Mouse (Mus musculus) hindbrain, embryonic 12.5 days (tissue): ENCODE results near the gene Il1r1. TPM values are rescaled to one million over a fixed set of nuclear protein-coding genes. Genes with fewer than 3 reads are reported as not detected.

ENCODE experiments used
- ATAC-seq: fragments of 200-750 bp; cut with Nextera tagmentation; 2 replicates; pipeline ENCODE4 v1.8.0; 2017; ENCODE audit warnings: moderate TSS enrichment; ENCODE audit not compliant: low FRiP score
- H3K27ac ChIP-seq: fragments of 300-500 bp; sonication (generic); 2 replicates; pipeline ENCODE4 v1.5.1; 2016; ENCODE audit warnings: mild to moderate bottlenecking
- H3K27me3 ChIP-seq: fragments of 300-500 bp; sonication (generic); 2 replicates; pipeline ENCODE4 v1.6.1; 2016; ENCODE audit warnings: mild to moderate bottlenecking
- H3K36me3 ChIP-seq: fragments of 300-500 bp; sonication (generic); 2 replicates; pipeline ENCODE4 v1.6.1; 2016; ENCODE audit warnings: mild to moderate bottlenecking
- H3K4me1 ChIP-seq: fragments of 300-500 bp; sonication (generic); 2 replicates; pipeline ENCODE4 v1.6.1; 2016
- H3K4me2 ChIP-seq: fragments of 300-500 bp; sonication (generic); replicated peaks from 2 replicates; pipeline ENCODE4 v1.6.1; 2016; ENCODE audit warnings: mild to moderate bottlenecking
- H3K4me3 ChIP-seq: fragments of 300-500 bp; sonication (generic); 2 replicates; pipeline ENCODE4 v1.5.1; 2016; ENCODE audit warnings: mild to moderate bottlenecking
- H3K9ac ChIP-seq: fragments of 300-500 bp; sonication (generic); 2 replicates; pipeline ENCODE4 v1.6.1; 2016; ENCODE audit warnings: mild to moderate bottlenecking, moderate library complexity
- H3K9me3 ChIP-seq: fragments of 300-500 bp; sonication (generic); replicated peaks from 2 replicates; pipeline ENCODE4 v1.6.1; 2016; ENCODE audit warnings: mild to moderate bottlenecking
- WGBS: fragments of 180-500 bp; shearing (Covaris S2); methylation state at CpG from one replicate; pipeline ENCODE4 v1.1.7; 2016; 5-methylcytosine and 5-hydroxymethylcytosine counted together
- polyA plus RNA-seq: library from polyadenylated mRNA; unstranded; fragments of >200 nt; fragmentation: Nextera tagmentation; extraction: Ambion mirVana; gene quantifications from 2 replicates; pipeline ENCODE4 v1.2.1, GENCODE M21; 2016

Gene Il1r1
- polyA plus RNA-seq, 1 experiment from 2014 or later, result 1.4 TPM

DNA sequence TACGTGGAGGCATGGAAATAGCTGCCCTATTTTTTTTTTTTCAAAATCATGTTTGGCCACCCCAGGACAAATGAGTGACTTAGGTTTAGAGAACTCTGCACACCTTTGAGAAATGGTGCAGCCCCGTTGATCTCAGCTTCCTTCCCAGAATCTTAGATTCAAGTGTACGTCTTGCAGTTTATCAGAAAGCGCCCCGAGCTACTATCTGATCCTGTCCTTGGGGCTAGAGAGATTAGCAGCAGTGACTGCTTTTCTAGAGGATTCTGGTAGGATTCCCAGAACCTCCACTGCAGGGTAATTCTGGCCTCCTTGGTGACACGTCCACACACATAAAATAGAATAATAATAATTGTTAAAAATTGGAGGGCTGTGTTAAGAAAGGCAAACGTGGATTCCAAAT lies 136.1 kb downstream of the Il1r1 start:
- H3K4me1 ChIP-seq, result peaks cover 12% of the 10 kb centered on the region
- H3K9ac ChIP-seq, result no peak overlapping the region
- H3K4me2 ChIP-seq, result no peak overlapping the region
- H3K27ac ChIP-seq, result no peak overlapping the region
- no peak for ATAC-seq
- no peaks in the 10 kb centered on the region for H3K9me3 ChIP-seq
- H3K27me3 ChIP-seq, result no peaks in the 10 kb centered on the region; the same call in 1 of the 2 replicates
- WGBS, result 75% methylated on average over 7 of the region's 7 CpGs
- H3K4me3 ChIP-seq, result no peak overlapping the region
- H3K36me3 ChIP-seq, result no peaks in the 10 kb centered on the region

DNA sequence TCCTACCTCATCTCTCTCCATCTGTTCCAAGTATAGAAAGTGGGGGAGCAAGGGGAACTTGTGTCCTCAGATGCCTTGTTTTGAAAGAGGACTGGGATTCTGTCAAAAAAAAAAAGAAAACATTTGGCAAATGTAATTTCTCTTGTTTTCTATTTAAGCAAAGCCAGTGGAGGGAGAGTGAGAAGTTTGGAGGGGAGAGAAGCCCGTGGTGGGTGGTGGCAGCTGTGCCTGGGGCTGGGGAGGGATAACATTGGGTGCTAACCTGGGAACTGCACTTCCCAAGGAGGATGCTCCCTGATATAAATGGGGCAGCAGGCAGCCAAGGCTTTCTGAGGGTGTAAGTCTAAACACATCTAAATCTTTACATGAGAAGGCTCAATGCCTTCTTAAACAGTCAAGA lies 136.7 kb downstream of the Il1r1 start:
- no peak for ATAC-seq
- Histone ChIP-seq H3K9me3 (no peaks in the 10 kb centered on the region), H3K4me2 (no peak overlapping the region), H3K4me3 (no peak overlapping the region), H3K36me3 (no peaks in the 10 kb centered on the region), H3K27ac (no peak overlapping the region), H3K4me1 (peaks cover 12% of the 10 kb centered on the region), H3K9ac (no peak overlapping the region), H3K27me3 (no peaks in the 10 kb centered on the region; the same call in 1 of the 2 replicates)
- WGBS, result 50% methylated on average over 1 of the region's 1 CpGs

GRCm38 (mm10) chr1:40362784-40363183 lies 137.9 kb downstream of the Il1r1 start:
- no peaks in the 10 kb centered on the region for H3K9me3 ChIP-seq
- H3K27me3 ChIP-seq, result no peaks in the 10 kb centered on the region; the same call in 1 of the 2 replicates
- no peak overlapping the region for H3K27ac ChIP-seq
- no peaks in the 10 kb centered on the region for H3K36me3 ChIP-seq
- H3K9ac ChIP-seq, result no peak overlapping the region
- H3K4me1 ChIP-seq, result peaks cover 10% of the 10 kb centered on the region
- 74% methylated on average over 11 of the region's 11 CpGs for WGBS
- no peak overlapping the region for H3K4me3 ChIP-seq
- no peak for ATAC-seq
- no peak overlapping the region for H3K4me2 ChIP-seq

Other genes with a start within 250 kb of the Il1r1 start
- 0.23 and 0.52 TPM in 2 replicates for gene Il1r2, start 151.0 kb upstream of the Il1r1 start, polyA plus RNA-seq
- gene Il1rl2, start 99.5 kb downstream of the Il1r1 start, polyA plus RNA-seq, result 2.5 and 2.8 TPM in 2 replicates
- gene Il1rl1, start 204.5 kb downstream of the Il1r1 start, polyA plus RNA-seq, result 0.05 TPM in 2 replicates
- gene Il18r1, start 240.5 kb downstream of the Il1r1 start, polyA plus RNA-seq, result not detected in 2 replicates